In genomic region chr2:30418259-30418658, GRCm38 (mm10) we compare ENCODE assay signal across 10 mouse cellular contexts. TPM values are rescaled to one million over a fixed set of nuclear protein-coding genes. Genes with fewer than 3 reads are reported as not detected.
DNase-seq lines count a peak whose midpoint lies in the region; ATAC-seq and TF ChIP-seq lines count a peak whose summit lies in the region.
"Had no signal": no experiment of that assay in that cellular context is flagged by ENCODE, and none has a peak within 500 bp of the region (broad histone marks: within the 10 kb centered on the region; RNA-seq: fewer than 3 reads in every experiment).

No protein-coding gene starts in this region.

- H3K4me3 ChIP-seq in heart, embryonic 10.5 days = 0 out of 2 replicates have a peak overlapping the region, but pooled peaks have one; percentile 22
- H3K4me3 ChIP-seq in neural tube, embryonic 12.5 days = no peak overlapping the region
- H3K4me3 ChIP-seq in liver, embryonic 12.5 days = peak overlapping the region; percentile 98
- H3K4me3 ChIP-seq in stomach, postnatal 0 days (ENCODE audit: low read depth, low read length) = no peak overlapping the region

- WGBS in heart, embryonic 10.5 days = 76% methylated on average over 6 of the region's 6 CpGs
- WGBS in neural tube, embryonic 12.5 days = 72% methylated on average over 6 of the region's 6 CpGs
- 64% methylated on average over 6 of the region's 6 CpGs for WGBS in liver, embryonic 12.5 days (ENCODE audit: insufficient replicate concordance)
- WGBS in stomach, postnatal 0 days = 56% methylated on average over 6 of the region's 6 CpGs

- no peak for DNase-seq in heart, embryonic 10.5 days (ENCODE audit: low spot score)
- DNase-seq in heart, postnatal 14 days = no peak
- DNase-seq in neural tube, embryonic 10.5 days (ENCODE audit: extremely low spot score, low spot score) = no peak
- no peak for DNase-seq in stomach, postnatal 0 days (ENCODE audit: low spot score)
- no peak for DNase-seq in right cerebral cortex, postnatal 10 days (ENCODE audit: low spot score in 2 of 2)
- DNase-seq in urinary bladder, postnatal 4 days (ENCODE audit: low spot score in 2 of 2) = no peak
- DNase-seq: thymus, postnatal 36 days had no signal

- H3K9ac ChIP-seq in neural tube, embryonic 12.5 days = peak overlapping the region; percentile 44; the same call in 1 of the 2 replicates
- H3K9ac ChIP-seq in liver, embryonic 12.5 days = peak overlapping the region; percentile 100
- no peak overlapping the region for H3K9ac ChIP-seq in stomach, postnatal 0 days (ENCODE audit: low read length)

- intact Hi-C loops in heart, postnatal 14 days (cut with DNase I) = no loop called here

- H3K27me3 ChIP-seq in heart, embryonic 10.5 days (ENCODE audit: insufficient read depth, poor library complexity, severe bottlenecking) = no peaks in the 10 kb centered on the region
- no peaks in the 10 kb centered on the region for H3K27me3 ChIP-seq in neural tube, embryonic 12.5 days (replicated peaks)
- H3K27me3 ChIP-seq in liver, embryonic 12.5 days (replicated peaks) = no peaks in the 10 kb centered on the region
- no peaks in the 10 kb centered on the region for H3K27me3 ChIP-seq in stomach, postnatal 0 days (ENCODE audit: control insufficient read depth, insufficient read depth, low read length)

- TF ChIP-seq EP300 in stomach, postnatal 0 days (optimal IDR thresholded peaks at IDR 0.05) = no peak

- H3K36me3 ChIP-seq in heart, embryonic 10.5 days = peaks cover 10% of the 10 kb centered on the region
- H3K36me3 ChIP-seq in neural tube, embryonic 12.5 days = no peaks in the 10 kb centered on the region
- H3K36me3 ChIP-seq in liver, embryonic 12.5 days = peaks cover 38% of the 10 kb centered on the region
- H3K36me3 ChIP-seq in stomach, postnatal 0 days (ENCODE audit: control insufficient read depth, insufficient read depth, low read length) = no peaks in the 10 kb centered on the region

- peak overlapping the region; percentile 60 for H3K27ac ChIP-seq in heart, embryonic 10.5 days
- no peak overlapping the region for H3K27ac ChIP-seq in neural tube, embryonic 12.5 days
- H3K27ac ChIP-seq in liver, embryonic 12.5 days = peak overlapping the region; percentile 97
- 0 out of 2 replicates have a peak overlapping the region, but pooled peaks have one; percentile 13 for H3K27ac ChIP-seq in stomach, postnatal 0 days (replicated peaks)

- peaks cover 45% of the 10 kb centered on the region for H3K4me1 ChIP-seq in heart, embryonic 10.5 days
- H3K4me1 ChIP-seq in neural tube, embryonic 12.5 days = peaks cover 37% of the 10 kb centered on the region
- peaks cover 75% of the 10 kb centered on the region for H3K4me1 ChIP-seq in liver, embryonic 12.5 days
- H3K4me1 ChIP-seq in stomach, postnatal 0 days (replicated peaks; ENCODE audit: control insufficient read depth, insufficient read depth) = no peaks in the 10 kb centered on the region; the same call in 1 of the 2 replicates

- peak overlapping the region; percentile 41 for H3K4me2 ChIP-seq in neural tube, embryonic 12.5 days (replicated peaks)
- H3K4me2 ChIP-seq in liver, embryonic 12.5 days = peak overlapping the region; percentile 93
- no peak overlapping the region for H3K4me2 ChIP-seq in stomach, postnatal 0 days (replicated peaks; ENCODE audit: low read depth)

- no peak for ATAC-seq in neural tube, embryonic 12.5 days (ENCODE audit: low FRiP score, low read depth)
- no peak for ATAC-seq in liver, embryonic 12.5 days
- no peak for ATAC-seq in stomach, postnatal 0 days (ENCODE audit: low FRiP score, low TSS enrichment)
- ATAC-seq: CD4-positive, CD25-positive, alpha-beta regulatory T cell, adult 4 months had no signal

- no peak for TF ChIP-seq CTCF in stomach, postnatal 0 days (IDR thresholded peaks at IDR 0.05; ENCODE audit: low read depth)

- H3K9me3 ChIP-seq in heart, embryonic 10.5 days = no peaks in the 10 kb centered on the region
- H3K9me3 ChIP-seq in neural tube, embryonic 12.5 days = no peaks in the 10 kb centered on the region
- no peaks in the 10 kb centered on the region for H3K9me3 ChIP-seq in liver, embryonic 12.5 days (replicated peaks)
- H3K9me3 ChIP-seq in stomach, postnatal 0 days (ENCODE audit: control insufficient read depth, low read length) = no peaks in the 10 kb centered on the region

RNA-seq across cellular contexts. Expression of gene Ptpa, which starts 2.4 kb away (rescaled TPM):
- 129 and 140 TPM in 2 replicates for polyA plus RNA-seq in heart, embryonic 10.5 days (2016; fragmentation: Nextera tagmentation; extraction: Ambion mirVana)
- total RNA-seq in heart, postnatal 14 days (2021) = 100 to 1,000 TPM in 1 of 2 experiments, 10 to 100 TPM in 1; 99.1 to 109 TPM
- polyA plus RNA-seq in neural tube, embryonic 12.5 days (2016; fragmentation: Nextera tagmentation; extraction: Ambion mirVana) = 129 and 135 TPM in 2 replicates
- 168 and 173 TPM in 2 replicates for polyA plus RNA-seq in liver, embryonic 12.5 days (2016; fragmentation: Nextera tagmentation; extraction: Ambion mirVana)
- 76.6 and 79.6 TPM in 2 replicates for polyA plus RNA-seq in stomach, postnatal 0 days (2015; fragmentation: Nextera tagmentation; extraction: Ambion mirVana)

RNA-seq across cellular contexts. Expression of gene Crat, which starts 2.6 kb away (rescaled TPM):
- polyA plus RNA-seq in heart, embryonic 10.5 days (2016; fragmentation: Nextera tagmentation; extraction: Ambion mirVana) = 36.1 and 55.2 TPM in 2 replicates
- 100 to 1,000 TPM; 441 to 477 TPM for total RNA-seq in heart, postnatal 14 days (2021)
- polyA plus RNA-seq in neural tube, embryonic 12.5 days (2016; fragmentation: Nextera tagmentation; extraction: Ambion mirVana) = 26.0 and 27.7 TPM in 2 replicates
- 26.0 and 28.6 TPM in 2 replicates for polyA plus RNA-seq in liver, embryonic 12.5 days (2016; fragmentation: Nextera tagmentation; extraction: Ambion mirVana)
- polyA plus RNA-seq in stomach, postnatal 0 days (2015; fragmentation: Nextera tagmentation; extraction: Ambion mirVana) = 22.0 and 25.9 TPM in 2 replicates

RNA-seq across cellular contexts. Expression of gene Dolpp1, which starts 26.2 kb away (rescaled TPM):
- polyA plus RNA-seq in heart, embryonic 10.5 days (2016; fragmentation: Nextera tagmentation; extraction: Ambion mirVana) = 29.9 and 36.1 TPM in 2 replicates
- total RNA-seq in heart, postnatal 14 days (2021) = 10 to 100 TPM; 11.4 to 12.1 TPM
- 51.9 and 52.3 TPM in 2 replicates for polyA plus RNA-seq in neural tube, embryonic 12.5 days (2016; fragmentation: Nextera tagmentation; extraction: Ambion mirVana)
- polyA plus RNA-seq in liver, embryonic 12.5 days (2016; fragmentation: Nextera tagmentation; extraction: Ambion mirVana) = 23.5 and 24.3 TPM in 2 replicates
- polyA plus RNA-seq in stomach, postnatal 0 days (2015; fragmentation: Nextera tagmentation; extraction: Ambion mirVana) = 29.8 and 32.9 TPM in 2 replicates

RNA-seq across cellular contexts. Expression of gene Miga2, which starts 54.2 kb away (rescaled TPM):
- 28.2 and 35.1 TPM in 2 replicates for polyA plus RNA-seq in heart, embryonic 10.5 days (2016; fragmentation: Nextera tagmentation; extraction: Ambion mirVana)
- 10 to 100 TPM; 74.7 to 80.0 TPM for total RNA-seq in heart, postnatal 14 days (2021)
- 28.5 and 31.8 TPM in 2 replicates for polyA plus RNA-seq in neural tube, embryonic 12.5 days (2016; fragmentation: Nextera tagmentation; extraction: Ambion mirVana)
- polyA plus RNA-seq in liver, embryonic 12.5 days (2016; fragmentation: Nextera tagmentation; extraction: Ambion mirVana) = 12.7 and 13.6 TPM in 2 replicates
- 16.8 and 17.8 TPM in 2 replicates for polyA plus RNA-seq in stomach, postnatal 0 days (2015; fragmentation: Nextera tagmentation; extraction: Ambion mirVana)

RNA-seq across cellular contexts. Expression of gene Ier5l, which starts 55.8 kb away (rescaled TPM):
- polyA plus RNA-seq in heart, embryonic 10.5 days (2016; fragmentation: Nextera tagmentation; extraction: Ambion mirVana) = 1.00 and 2.2 TPM in 2 replicates
- total RNA-seq in heart, postnatal 14 days (2021) = 1 to 10 TPM; 5.8 to 6.3 TPM
- 5.7 and 5.8 TPM in 2 replicates for polyA plus RNA-seq in neural tube, embryonic 12.5 days (2016; fragmentation: Nextera tagmentation; extraction: Ambion mirVana)
- polyA plus RNA-seq in liver, embryonic 12.5 days (2016; fragmentation: Nextera tagmentation; extraction: Ambion mirVana) = 0.44 and 0.59 TPM in 2 replicates
- 1.8 and 4.4 TPM in 2 replicates for polyA plus RNA-seq in stomach, postnatal 0 days (2015; fragmentation: Nextera tagmentation; extraction: Ambion mirVana)

Comparison
In these comparisons a context has a peak if more than half of its experiments do, and no peak if none do; other contexts are left out.
1. H3K4me3 ChIP-seq: peak in heart, embryonic 10.5 days (single experiment) and liver, embryonic 12.5 days (single experiment); none in neural tube, embryonic 12.5 days (single experiment) and stomach, postnatal 0 days (single experiment).